Mouse (Mus musculus): ENCODE data around the gene Trem3.

GRCm38 (mm10) chr17:48249501-48249900 lies 1.9 kb downstream of the Trem3 start:
- TF ChIP-seq CTCF (IDR thresholded peaks at IDR 0.05; ENCODE audit: low read depth, low read length): no peak
- no peak for TF ChIP-seq POLR2A (IDR thresholded peaks at IDR 0.05; ENCODE audit: borderline replicate concordance, low read depth, low read length)

Data from bone marrow macrophage, adult 2 months (primary cell).